Mouse (Mus musculus): ENCODE data around the gene Prpf40b.
A peak's percentile ranks its signal among the peaks of the same experiment; 100 is the strongest.

Gene Prpf40b

GRCm38 (mm10) chr15:99294287-99294686 is 600 bp upstream of the Prpf40b start:
- DNase-seq = no peak

DNA sequence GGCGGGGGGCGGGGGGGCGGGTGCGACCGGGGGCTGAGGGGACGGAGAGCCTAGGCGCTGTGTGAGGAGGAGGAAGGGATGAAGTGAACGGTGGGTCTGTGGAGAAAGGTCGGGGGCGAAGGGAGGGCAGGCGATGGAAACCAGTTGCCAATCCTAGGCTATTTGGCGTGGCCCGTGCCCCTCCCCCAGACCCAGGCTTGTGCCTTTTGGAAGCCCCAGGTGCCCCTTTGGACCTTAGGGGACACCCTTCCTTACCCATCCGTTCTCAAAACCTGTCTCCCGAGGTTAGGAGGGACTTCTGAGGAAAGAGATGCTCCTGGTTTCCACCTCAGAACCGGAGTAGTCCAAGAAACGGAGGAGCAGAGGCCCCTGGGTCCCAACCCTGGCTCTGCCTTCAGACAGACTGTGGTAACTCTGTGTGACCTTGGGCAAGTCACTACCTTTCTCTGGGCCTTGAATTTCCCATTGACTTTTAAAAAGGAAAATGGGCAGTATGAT is 646 bp downstream of the Prpf40b start, which contains the start of gene Fam186b:
Fam186b (minus strand) TSS at position 405 of the 498 bp plus-strand sequence.
- peak; percentile 24 for DNase-seq

- DNase-seq = no peak
Measured at GRCm38 (mm10) chr15:99296213-99296612, 1.3 kb downstream of the Prpf40b start.

DNA sequence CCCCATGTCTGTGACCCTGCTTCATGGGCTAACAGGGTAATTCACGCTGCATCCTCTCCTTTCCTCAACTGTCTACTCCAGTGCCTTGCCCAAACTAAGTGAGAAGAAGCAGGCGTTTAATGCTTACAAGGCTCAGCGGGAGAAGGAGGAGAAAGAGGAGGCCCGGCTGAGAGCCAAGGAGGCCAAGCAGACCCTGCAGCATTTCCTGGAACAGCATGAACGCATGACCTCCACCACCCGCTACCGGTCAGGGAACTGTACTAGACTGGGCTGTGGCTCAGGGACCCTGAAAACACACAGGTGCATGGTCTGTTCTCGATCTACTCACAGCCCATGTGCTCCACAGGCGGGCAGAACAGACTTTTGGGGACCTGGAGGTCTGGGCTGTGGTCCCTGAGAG is 12.6 kb downstream of the Prpf40b start:
- DNase-seq = no peak

DNA sequence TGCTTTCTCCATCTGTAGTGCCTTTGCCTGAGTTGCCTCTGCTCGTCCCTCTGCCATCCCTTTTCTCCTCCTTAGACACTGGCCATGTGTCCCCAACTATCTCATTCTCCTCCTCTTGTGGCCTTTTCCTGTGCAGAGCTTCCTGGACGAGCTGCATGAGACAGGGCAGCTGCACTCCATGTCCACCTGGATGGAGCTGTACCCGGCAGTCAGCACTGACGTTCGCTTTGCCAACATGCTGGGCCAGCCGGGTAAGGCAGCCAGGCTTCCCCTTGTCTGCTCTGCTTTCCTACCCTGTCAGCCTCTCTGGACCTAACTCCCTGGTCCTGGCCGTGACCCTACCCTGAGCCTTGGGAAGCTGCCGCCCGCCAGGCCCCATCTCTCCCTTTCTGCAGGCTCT is 14.7 kb downstream of the Prpf40b start:
- no peak for DNase-seq

- no peak for DNase-seq
Measured at GRCm38 (mm10) chr15:99310617-99311016, 15.7 kb downstream of the Prpf40b start.

GRCm38 (mm10) chr15:99314891-99315290 is 20.0 kb downstream of the Prpf40b start:
- DNase-seq = peak; percentile 65

GRCm38 (mm10) chr15:99316314-99317266 is 21.7 kb downstream of the Prpf40b start:
- peak; percentile 92 for DNase-seq

DNA sequence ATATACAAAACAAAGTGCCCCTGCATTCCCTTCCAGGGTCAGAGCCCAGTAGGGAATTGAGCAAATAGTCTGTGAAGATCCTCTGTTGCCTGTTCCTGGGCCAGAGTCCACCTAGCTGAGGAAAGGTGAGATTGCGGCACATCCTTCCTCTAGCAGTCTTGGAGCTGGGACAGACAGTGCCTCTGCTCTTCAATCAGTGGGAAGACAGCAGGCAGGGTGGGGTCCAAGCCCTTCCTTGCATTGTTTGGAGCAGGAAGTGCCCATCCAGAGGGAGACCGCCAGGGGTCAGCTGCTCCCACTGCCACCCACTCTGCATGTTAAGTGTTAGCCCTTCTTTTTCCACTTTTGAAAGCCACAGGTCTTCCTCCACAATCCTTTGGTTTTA is 22.4 kb downstream of the Prpf40b start:
- DNase-seq = peak; percentile 86

DNA sequence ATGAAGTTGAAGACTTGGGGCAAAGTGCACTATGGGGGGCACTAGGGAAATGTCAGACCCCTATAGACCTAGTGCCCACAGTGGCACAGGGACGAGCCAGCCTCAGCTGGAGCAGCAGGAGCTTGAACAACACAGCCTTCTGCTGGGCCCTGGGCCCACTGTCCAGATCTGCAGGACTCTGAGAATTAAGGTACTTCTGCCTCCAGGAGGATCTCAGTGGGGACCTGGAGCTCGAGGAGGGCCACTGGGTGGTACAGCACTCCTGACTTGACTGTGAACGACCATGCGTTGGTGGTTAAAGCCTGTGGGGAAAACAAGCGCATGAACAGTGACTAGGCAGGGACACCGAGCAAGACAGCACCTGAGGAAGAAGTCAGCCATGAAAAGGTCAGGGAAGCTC is 23.2 kb downstream of the Prpf40b start:
- DNase-seq = no peak

DNA sequence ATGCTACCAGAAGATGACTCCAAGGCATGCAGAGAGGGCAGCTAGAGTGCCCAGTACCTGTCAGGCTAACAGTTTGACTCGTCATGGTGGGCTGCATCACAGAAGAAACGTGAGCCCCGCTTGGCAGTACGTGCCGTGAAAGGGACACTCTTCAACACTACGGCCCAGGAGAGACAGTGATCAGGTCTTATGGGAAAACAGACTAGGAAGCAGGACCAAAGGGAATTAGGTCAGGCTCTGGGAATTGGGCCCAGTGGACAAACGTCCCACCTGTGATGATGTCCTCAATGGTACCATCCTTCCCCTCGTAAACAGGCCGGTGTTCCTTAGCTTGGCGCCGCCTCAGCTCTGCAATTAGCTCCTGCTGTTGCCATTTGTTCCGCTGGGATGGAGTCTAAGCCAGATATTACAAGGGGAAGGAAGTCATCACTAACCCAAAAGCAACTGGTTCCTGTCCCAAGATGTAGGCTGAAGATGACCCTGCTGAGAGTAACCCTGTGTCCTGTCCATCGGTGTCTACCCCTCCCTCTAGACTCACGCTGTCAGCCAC is 24.0 kb downstream of the Prpf40b start:
- DNase-seq = no peak

DNA sequence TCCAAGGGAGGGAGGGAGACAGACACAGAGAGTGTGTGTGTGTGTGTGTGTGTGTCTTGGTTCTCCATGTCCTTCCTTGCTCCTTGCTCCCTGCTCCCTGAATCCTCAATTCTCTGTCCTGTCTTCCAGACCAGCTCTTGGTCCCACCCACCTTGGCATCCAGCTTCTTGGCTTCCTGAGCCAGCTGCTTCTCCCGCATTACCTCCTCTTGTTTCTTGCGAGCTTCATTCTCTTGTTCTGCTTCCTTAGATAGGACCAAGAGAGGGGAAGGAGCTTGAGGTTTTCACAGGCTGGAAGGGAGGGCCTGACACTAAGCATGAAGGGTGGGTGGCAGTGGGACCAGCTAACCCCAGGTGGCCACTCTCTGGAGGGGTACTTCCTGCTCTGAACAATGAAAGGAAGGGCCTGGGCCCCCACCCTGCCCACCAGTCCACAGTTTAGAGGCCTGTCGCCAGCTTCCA is 24.6 kb downstream of the Prpf40b start:
- peak; percentile 64 for DNase-seq

DNA sequence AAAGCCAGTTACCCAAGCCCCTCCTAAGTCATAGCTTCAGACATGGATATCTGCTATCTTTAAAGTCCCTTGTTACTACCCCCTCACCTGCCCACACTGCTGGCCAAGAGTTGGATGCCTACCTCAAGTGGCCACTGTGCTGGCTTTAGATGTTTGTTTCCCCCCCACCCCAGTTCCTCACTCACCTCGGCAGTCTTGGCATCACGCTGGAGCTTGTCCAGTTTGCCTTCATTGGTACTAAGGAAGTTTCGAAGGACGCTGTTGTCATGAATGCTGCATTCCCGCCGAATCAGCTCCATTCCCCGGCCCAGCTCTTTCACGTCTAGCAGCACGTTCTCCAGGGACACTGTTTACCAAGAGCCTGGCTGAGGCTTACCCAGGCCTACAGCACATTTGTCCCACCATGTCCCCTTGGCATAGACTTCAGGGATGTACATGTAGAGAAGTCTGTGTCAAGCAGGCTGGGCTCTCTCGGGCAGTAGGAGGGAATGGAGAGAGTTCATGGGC is 25.3 kb downstream of the Prpf40b start:
- DNase-seq = no peak

- DNase-seq = no peak
Measured at GRCm38 (mm10) chr15:99320978-99321377, 26.1 kb downstream of the Prpf40b start.

- DNase-seq = no peak
Measured at GRCm38 (mm10) chr15:99324151-99324550, 29.3 kb downstream of the Prpf40b start.

GRCm38 (mm10) chr15:99325598-99325997 is 30.7 kb downstream of the Prpf40b start:
- no peak for DNase-seq

DNA sequence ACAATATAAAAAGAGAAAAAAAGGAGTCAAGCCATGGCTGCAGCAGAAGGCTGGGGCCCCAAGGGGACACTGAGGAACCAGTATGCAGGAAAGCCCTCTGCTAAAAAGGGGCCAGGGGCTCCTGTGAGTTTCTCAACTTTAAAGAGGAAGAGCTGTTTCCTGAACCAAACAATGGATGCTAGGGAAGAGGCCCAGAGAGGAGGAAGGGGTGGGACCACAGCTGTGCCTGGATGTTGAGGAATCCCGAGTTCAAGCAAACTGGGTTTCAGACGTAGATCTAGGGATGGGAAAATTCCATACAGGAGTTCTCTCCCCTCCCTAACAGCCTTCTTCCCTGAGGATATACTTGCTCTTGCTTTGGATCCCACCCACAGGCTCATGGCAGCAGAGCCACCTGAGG is 31.5 kb downstream of the Prpf40b start:
- peak; percentile 62 for DNase-seq

DNA sequence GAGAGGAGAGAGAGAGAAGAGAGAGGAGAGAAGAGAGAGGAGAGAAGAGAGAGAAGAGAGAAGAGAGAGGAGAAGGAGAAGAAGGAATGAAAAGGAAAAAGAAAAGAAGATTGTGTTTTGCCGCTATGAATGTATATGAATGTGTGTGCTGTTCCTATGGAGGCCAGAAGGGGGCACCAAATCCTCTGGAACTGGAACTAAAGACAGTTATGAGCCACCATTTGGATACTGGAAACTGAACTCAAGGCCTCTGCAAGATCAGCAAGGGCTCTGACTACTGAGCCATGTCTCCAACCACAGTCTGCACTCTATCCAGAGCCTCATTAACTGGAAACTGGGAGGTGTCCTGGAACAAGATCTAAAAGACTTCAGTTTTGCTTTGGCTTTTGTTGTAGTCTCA is 32.1 kb downstream of the Prpf40b start:
- DNase-seq = peak; percentile 79

- DNase-seq = no peak
Measured at GRCm38 (mm10) chr15:99328011-99328410, 33.1 kb downstream of the Prpf40b start.

- no peak for DNase-seq
Measured at GRCm38 (mm10) chr15:99330324-99330723, 35.4 kb downstream of the Prpf40b start.

- no peak for DNase-seq
Measured at GRCm38 (mm10) chr15:99331341-99331740, 36.5 kb downstream of the Prpf40b start.

- no peak for DNase-seq
Measured at GRCm38 (mm10) chr15:99332111-99332510, 37.2 kb downstream of the Prpf40b start.

- DNase-seq = peak; percentile 94
Measured at GRCm38 (mm10) chr15:99332921-99333675, 38.2 kb downstream of the Prpf40b start.
